Mouse (Mus musculus): ENCODE measurements at regions not wholly inside any gene's neighbourhood (a gene's known extent, or its start where the extent isn't known, plus 50 kb on each side); places are given as distances from the start of the nearest gene placed in this dataset.
A peak's percentile ranks its signal among the peaks of the same experiment; 100 is the strongest.

GRCm38 (mm10) chr10:51792030-51792429 lies 114.5 kb downstream of the Rfx6 start:
- DNase-seq (ENCODE audit: low read depth, low spot score): peak; percentile 24

DNA sequence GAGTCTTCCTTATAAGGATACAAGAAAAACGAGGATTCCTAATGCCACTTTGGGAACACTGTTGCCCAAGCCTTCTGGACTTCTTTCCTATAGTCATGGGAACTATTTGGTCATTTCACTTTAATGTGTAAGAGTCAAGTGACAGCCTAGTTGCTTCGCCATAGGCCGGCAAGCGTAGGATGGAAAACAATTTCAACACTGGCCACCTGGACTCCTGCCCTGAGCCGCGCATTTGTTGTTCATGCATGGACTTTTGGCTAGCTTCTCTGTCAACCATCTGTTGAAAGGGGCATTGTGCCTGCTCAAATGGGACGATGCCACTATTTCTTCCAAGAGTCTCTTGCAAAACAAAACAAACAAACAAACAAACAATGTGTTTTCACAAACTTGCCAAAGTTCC lies 116.3 kb downstream of the Rfx6 start:
- DNase-seq (ENCODE audit: low read depth, low spot score): no peak

- peak; percentile 50 for DNase-seq (ENCODE audit: low read depth, low spot score)
These were observed 139.1 kb downstream of the Rfx6 start for GRCm38 (mm10) chr10:51816626-51817025.

- DNase-seq (ENCODE audit: low read depth, low spot score): no peak
These were observed 146.3 kb downstream of the Rfx6 start for GRCm38 (mm10) chr10:51823900-51824299.

DNA sequence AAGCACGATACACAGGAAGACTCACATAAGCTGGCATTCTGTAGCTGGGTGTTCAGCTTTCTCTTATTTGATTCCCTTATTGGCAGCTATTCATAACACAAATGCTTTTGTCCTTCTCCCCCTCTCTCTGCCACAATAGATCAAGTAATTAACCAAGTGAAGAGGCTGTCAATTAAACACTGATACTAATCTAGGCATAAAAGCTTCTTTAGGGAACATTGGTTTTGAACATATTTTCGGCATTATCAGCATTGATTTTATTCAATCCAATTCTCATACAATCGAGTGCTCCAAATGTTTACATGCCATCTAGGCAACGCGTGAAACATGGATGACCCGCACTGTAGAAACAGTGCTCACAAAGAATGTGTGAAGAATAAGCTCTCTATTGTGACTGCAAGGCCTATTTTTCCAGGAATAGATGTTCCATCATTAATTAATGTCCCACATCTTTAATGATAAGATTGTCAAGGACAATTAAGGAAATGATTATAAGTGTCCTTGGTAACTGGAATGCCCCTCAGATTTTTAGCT lies 148.9 kb downstream of the Rfx6 start:
- DNase-seq (ENCODE audit: low read depth, low spot score): no peak

GRCm38 (mm10) chr10:51832459-51832858 lies 154.9 kb downstream of the Rfx6 start:
- DNase-seq (ENCODE audit: low read depth, low spot score): peak; percentile 3

- DNase-seq (ENCODE audit: low read depth, low spot score): no peak
These were observed 165.5 kb downstream of the Rfx6 start for GRCm38 (mm10) chr10:51843099-51843498.

DNA sequence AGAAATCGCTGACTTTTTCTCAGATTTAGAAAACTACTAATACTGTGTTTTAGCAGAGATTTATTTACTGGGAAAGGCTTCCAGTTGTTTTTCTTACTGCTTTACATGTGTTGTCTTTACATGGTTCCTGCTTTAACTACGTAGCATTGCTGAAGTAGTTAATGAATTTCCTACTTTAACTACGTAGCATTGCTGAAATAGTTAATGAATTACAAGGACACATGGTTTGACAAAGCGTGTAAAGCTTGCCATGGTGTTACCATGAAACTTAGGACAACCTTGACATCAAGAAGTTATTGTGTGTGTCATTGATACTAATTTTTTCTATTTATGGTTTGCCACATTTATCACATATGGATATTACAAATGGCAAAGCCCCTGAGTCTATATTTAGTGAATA lies 168.7 kb downstream of the Rfx6 start:
- no peak for DNase-seq (ENCODE audit: low read depth, low spot score)

- no peak for DNase-seq (ENCODE audit: low read depth, low spot score)
These were observed 152.9 kb upstream of the Vgll2 start for GRCm38 (mm10) chr10:51869409-51869808.

- DNase-seq (ENCODE audit: low read depth, low spot score): no peak
These were observed 111.1 kb upstream of the Vgll2 start for GRCm38 (mm10) chr10:51911066-51911691.

DNA sequence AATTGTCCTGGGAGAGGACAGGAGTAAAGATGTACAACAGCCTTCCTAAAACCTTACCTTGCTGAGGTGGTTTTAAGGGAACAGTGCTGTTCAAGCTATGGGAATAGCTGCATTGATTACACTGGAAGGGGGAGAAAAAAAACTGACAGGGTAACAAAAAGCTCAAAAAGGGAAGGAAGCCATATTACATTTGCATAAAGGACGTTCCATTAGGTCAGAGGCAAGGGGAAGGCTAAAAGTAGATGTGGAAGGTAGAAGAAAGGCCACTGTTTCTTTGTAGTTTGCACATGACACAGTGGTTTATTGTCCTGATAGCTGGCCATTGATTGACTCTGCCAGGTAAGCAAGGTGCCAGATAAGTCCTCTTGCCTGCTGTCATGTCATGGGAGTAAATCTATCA lies 110.2 kb upstream of the Vgll2 start:
- DNase-seq (ENCODE audit: low read depth, low spot score): no peak

DNA sequence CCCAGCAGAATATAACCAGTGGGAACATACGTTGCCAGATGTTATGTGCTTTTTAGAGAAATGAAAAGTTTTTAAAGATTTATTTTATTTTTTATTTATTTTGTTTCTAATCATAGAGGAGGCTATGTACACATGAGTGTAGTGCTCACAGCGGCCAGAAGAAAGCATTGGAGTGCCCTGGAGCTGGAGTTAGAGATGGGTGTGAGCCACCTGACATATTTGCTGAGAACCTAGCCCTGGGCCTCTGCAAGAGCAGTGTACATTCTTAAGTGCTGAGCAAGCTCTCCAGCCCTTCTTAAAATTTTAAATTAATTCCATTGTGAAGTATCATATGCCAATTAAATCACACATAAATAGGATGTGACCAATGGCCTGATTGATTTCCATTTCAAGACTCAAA lies 95.7 kb upstream of the Vgll2 start:
- no peak for DNase-seq (ENCODE audit: low read depth, low spot score)

DNA sequence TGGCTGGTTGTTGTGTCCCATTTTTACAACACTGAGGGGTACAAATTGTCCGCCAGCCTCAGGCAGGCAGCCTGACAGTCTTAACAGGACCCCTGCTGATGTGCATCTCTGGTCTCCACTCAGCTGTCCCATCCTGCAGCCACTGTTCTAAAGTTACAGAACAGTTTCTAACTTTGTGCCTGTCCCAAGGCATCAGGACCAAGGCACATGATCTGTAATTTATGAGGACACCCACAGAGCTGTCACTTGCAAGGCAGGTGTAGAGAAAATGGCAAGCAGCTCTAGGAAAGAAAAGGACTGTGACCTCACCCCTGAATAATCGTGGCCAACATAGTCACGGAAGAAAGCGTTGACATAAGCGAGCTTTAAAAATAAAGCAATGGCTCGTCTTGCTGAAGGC lies 93.0 kb upstream of the Vgll2 start:
- no peak for DNase-seq (ENCODE audit: low read depth, low spot score)

- DNase-seq (ENCODE audit: low read depth, low spot score): no peak
These were observed 92.0 kb upstream of the Vgll2 start for GRCm38 (mm10) chr10:51930266-51930665.

- no peak for DNase-seq (ENCODE audit: low read depth, low spot score)
These were observed 91.6 kb upstream of the Vgll2 start for GRCm38 (mm10) chr10:51930696-51931095.

- DNase-seq (ENCODE audit: low read depth, low spot score): no peak
These were observed 86.8 kb upstream of the Vgll2 start for GRCm38 (mm10) chr10:51935482-51935881.

GRCm38 (mm10) chr10:51941192-51941591 lies 81.1 kb upstream of the Vgll2 start:
- DNase-seq (ENCODE audit: low read depth, low spot score): no peak

DNA sequence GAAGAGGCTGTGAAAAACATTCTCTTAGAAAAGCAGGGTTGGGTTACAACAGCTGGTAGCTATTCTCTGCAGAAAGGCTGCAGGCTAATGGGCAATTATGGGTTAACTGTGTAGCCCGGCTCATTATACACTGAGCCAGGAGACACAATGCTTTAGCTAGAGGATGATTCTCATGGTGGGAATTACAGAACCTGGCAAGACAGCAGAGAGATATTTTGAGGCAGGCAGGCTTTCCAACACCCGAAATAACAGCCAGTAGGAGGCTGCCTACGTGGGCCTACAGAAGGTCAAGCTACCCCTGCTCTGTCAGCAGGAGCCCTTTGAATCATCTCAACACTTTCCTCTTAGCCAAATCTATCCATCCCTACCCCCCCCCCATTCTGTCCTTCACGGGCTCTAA lies 76.6 kb upstream of the Vgll2 start:
- no peak for DNase-seq (ENCODE audit: low read depth, low spot score)

- DNase-seq (ENCODE audit: low read depth, low spot score): no peak
These were observed 76.1 kb upstream of the Vgll2 start for GRCm38 (mm10) chr10:51946189-51946588.

DNA sequence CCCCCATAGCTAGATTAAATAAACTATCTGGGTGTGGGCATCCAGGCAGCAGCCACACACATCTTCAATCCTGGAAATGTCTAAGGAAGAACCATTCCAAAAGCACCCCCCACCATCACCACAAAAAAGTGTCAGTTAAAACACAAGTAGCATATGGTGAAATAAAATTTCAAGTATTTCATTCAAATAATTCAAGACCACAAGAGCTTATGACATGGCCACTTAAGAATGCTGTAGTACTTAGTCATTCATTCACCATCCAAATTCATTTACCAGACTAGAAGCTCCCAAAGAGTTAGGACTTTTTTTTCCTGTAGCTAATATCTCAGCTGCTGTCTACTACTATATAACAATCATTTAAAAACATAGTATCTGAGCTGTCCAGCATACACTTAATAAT lies 75.4 kb upstream of the Vgll2 start:
- no peak for DNase-seq (ENCODE audit: low read depth, low spot score)

DNA sequence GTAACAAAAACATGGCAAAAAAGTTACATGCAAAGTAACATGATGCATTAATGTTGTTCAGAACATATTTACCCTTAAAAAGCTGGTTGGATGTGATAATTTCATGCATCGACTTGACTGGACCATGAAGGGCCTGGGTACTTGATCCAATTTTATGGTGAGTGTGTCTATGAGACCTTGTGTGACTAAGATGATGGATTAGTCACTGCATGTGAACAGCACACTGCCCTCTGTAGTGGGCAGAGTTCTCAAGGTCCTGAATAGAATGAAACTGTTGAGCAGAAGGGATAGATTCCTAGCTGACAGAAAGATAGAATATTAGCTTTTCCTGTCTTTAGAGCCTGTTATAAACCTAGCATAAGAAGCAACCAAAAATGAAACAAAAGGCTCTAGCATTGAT lies 72.3 kb upstream of the Vgll2 start:
- no peak for DNase-seq (ENCODE audit: low read depth, low spot score)

DNA sequence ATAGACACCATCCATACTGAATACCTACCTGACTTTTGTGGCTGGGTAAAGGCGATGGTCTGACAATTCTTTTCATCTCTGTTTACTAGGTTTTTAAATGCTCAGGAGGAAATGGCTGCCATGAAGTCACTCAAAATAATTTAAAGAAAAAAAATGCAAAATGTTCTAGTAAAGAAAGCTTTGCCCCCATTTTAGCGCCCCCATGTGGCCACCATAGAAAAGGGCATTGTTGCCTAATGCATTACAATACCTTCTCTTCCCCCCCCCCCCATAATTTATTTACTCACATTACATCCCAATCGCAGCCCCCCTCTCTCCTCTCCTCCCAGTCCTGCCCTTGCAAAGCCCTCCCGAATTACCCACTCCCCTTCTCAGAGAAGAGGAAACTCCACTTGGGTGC lies 70.3 kb upstream of the Vgll2 start:
- no peak for DNase-seq (ENCODE audit: low read depth, low spot score)

- DNase-seq (ENCODE audit: low read depth, low spot score): no peak
These were observed 65.8 kb upstream of the Vgll2 start for GRCm38 (mm10) chr10:51956493-51956892.

- DNase-seq (ENCODE audit: low read depth, low spot score): peak; percentile 7
These were observed 60.8 kb upstream of the Vgll2 start for GRCm38 (mm10) chr10:51961497-51961896.
